Mouse (Mus musculus) spleen, adult 2 months (tissue): ENCODE data around the gene Rpl13a.

ENCODE experiments used
- CTCF ChIP-seq: fragments of 200-500 bp; IDR thresholded peaks from 2 replicates; pipeline ENCODE4 v1.5.1; 2011; ENCODE audit warnings: mild to moderate bottlenecking, inconsistent platforms; ENCODE audit not compliant: insufficient read depth, insufficient read length, insufficient replicate concordance; ENCODE audit errors: extremely low read depth
- POLR2A ChIP-seq: fragments of 200-500 bp; IDR thresholded peaks from 2 replicates; pipeline ENCODE4 v1.6.1; 2011; ENCODE audit warnings: low read depth, low read length, inconsistent platforms

- TF ChIP-seq CTCF = no peak
- no peak for TF ChIP-seq POLR2A
These were observed 47.5 kb downstream of the Rpl13a start for GRCm38 (mm10) chr7:45081016-45081415.
